In the genomic region with DNA sequence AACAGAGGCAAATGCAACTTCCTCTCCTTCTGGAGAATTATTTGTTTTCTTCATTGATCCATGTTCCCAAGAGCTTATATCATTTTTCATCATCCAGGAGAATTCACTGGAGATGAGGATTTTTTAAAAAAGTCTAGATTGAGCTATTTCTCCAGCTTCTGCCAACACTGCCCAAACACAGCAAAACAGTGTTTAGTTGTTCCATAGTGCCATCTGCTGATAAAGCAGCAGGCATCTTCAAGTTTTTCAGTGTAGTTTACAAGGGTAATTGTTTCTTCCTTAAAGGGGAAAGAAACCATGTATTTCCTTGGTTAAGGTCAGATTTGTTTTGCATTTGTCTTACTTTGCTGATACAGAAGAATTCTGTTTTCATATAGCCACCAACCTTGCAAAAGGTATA, we compare ENCODE assay signal across 14 mouse cellular contexts. TPM values are rescaled to one million over a fixed set of nuclear protein-coding genes. Genes with fewer than 3 reads are reported as not detected.
DNase-seq lines count a peak whose midpoint lies in the region; ATAC-seq lines count a peak whose summit lies in the region.
"Had no signal": no experiment of that assay in that cellular context is flagged by ENCODE, and none has a peak within 500 bp of the region (broad histone marks: within the 10 kb centered on the region; RNA-seq: fewer than 3 reads in every experiment).

No protein-coding gene starts in this region.

- peak; percentile 44 for DNase-seq in forebrain, embryonic 14.5 days (ENCODE audit: low spot score)
- peak; percentile 12 for DNase-seq in left cerebral cortex, adult 11 months (ENCODE audit: low spot score)
- DNase-seq in left cerebral cortex, adult 8-10 months (ENCODE audit: low spot score in 2 of 2), result no peak
- DNase-seq in 3T3-L1 (ENCODE audit: low read depth, low spot score) (peak; percentile 46), MN1 (ENCODE audit: low spot score) (peak; percentile 8)
- DNase-seq: gastrocnemius, postnatal 36 days; heart, postnatal 36 days had no signal

- H3K4me2 ChIP-seq in forebrain, embryonic 14.5 days (ENCODE audit: low read length), result no peak overlapping the region
- H3K4me2 ChIP-seq in forebrain, embryonic 16.5 days (ENCODE audit: low read length), result no peak overlapping the region
- H3K4me2 ChIP-seq in hindbrain, embryonic 16.5 days (ENCODE audit: low read length), result no peak overlapping the region
- H3K4me2 ChIP-seq: heart, embryonic 12.5 days; neural tube, embryonic 15.5 days had no signal

- ATAC-seq in forebrain, embryonic 14.5 days, result no peak
- no peak for ATAC-seq in forebrain, embryonic 16.5 days
- no peak for ATAC-seq in monocyte, adult 5-6 weeks (replicated peaks; ENCODE audit: insufficient number of reproducible peaks, low FRiP score, low TSS enrichment, poor library complexity, severe bottlenecking)
- ATAC-seq in hindbrain, embryonic 16.5 days, result no peak
- ATAC-seq: inflammation-experienced regulatory T-cells, adult 6 months had no signal

- H3K27ac ChIP-seq in forebrain, embryonic 14.5 days (ENCODE audit: low read depth, low read length), result no peak overlapping the region
- H3K27ac ChIP-seq in forebrain, embryonic 16.5 days (ENCODE audit: low read length), result no peak overlapping the region
- no peak overlapping the region for H3K27ac ChIP-seq in hindbrain, embryonic 16.5 days (ENCODE audit: low read depth, low read length)
- H3K27ac ChIP-seq: liver, embryonic 14.5 days; neural tube, embryonic 15.5 days had no signal

- H3K36me3 ChIP-seq in forebrain, embryonic 14.5 days (ENCODE audit: control insufficient read depth, insufficient read depth, low read length), result no peaks in the 10 kb centered on the region
- H3K36me3 ChIP-seq in forebrain, embryonic 16.5 days (ENCODE audit: control insufficient read depth, insufficient read depth), result no peaks in the 10 kb centered on the region
- no peaks in the 10 kb centered on the region for H3K36me3 ChIP-seq in hindbrain, embryonic 16.5 days (ENCODE audit: control insufficient read depth, insufficient read depth, low read length)
- H3K36me3 ChIP-seq: heart, embryonic 12.5 days; neural tube, embryonic 15.5 days had no signal

- H3K4me1 ChIP-seq in forebrain, embryonic 14.5 days (ENCODE audit: control insufficient read depth, insufficient read depth, low read length), result no peaks in the 10 kb centered on the region
- no peaks in the 10 kb centered on the region for H3K4me1 ChIP-seq in forebrain, embryonic 16.5 days (replicated peaks; ENCODE audit: control insufficient read depth, insufficient read depth, low read length)
- no peaks in the 10 kb centered on the region for H3K4me1 ChIP-seq in hindbrain, embryonic 16.5 days (ENCODE audit: control insufficient read depth, insufficient read depth, low read depth, low read length)
- H3K4me1 ChIP-seq: heart, embryonic 12.5 days; neural tube, embryonic 15.5 days had no signal

- no peak overlapping the region for H3K9ac ChIP-seq in forebrain, embryonic 14.5 days (ENCODE audit: low read length)
- no peak overlapping the region for H3K9ac ChIP-seq in forebrain, embryonic 16.5 days (replicated peaks; ENCODE audit: low read depth, low read length)
- no peak overlapping the region for H3K9ac ChIP-seq in hindbrain, embryonic 16.5 days (ENCODE audit: low read depth, low read length)
- H3K9ac ChIP-seq: heart, embryonic 12.5 days; liver, embryonic 14.5 days; neural tube, embryonic 15.5 days had no signal

- no peaks in the 10 kb centered on the region for H3K9me3 ChIP-seq in forebrain, embryonic 14.5 days (replicated peaks; ENCODE audit: control insufficient read depth, low read length)
- no peaks in the 10 kb centered on the region for H3K9me3 ChIP-seq in forebrain, embryonic 16.5 days (ENCODE audit: control insufficient read depth, low read length)
- no peaks in the 10 kb centered on the region for H3K9me3 ChIP-seq in hindbrain, embryonic 16.5 days (ENCODE audit: control insufficient read depth, low read length)
- H3K9me3 ChIP-seq: heart, embryonic 12.5 days; neural tube, embryonic 15.5 days had no signal

- H3K27me3 ChIP-seq in forebrain, embryonic 14.5 days (replicated peaks; ENCODE audit: control insufficient read depth, insufficient read depth, low read length), result no peaks in the 10 kb centered on the region
- H3K27me3 ChIP-seq in forebrain, embryonic 16.5 days (replicated peaks; ENCODE audit: control insufficient read depth, insufficient read depth, low read length), result 0 out of 2 replicates have a peak, but pooled peaks cover 2% of the 10 kb centered on the region
- H3K27me3 ChIP-seq in hindbrain, embryonic 16.5 days (replicated peaks; ENCODE audit: control insufficient read depth, insufficient read depth, low read length), result 0 out of 2 replicates have a peak, but pooled peaks cover 2% of the 10 kb centered on the region
- H3K27me3 ChIP-seq: heart, embryonic 12.5 days had no signal

- H3K4me3 ChIP-seq in forebrain, embryonic 14.5 days (ENCODE audit: low read depth, low read length), result no peak overlapping the region
- no peak overlapping the region for H3K4me3 ChIP-seq in forebrain, embryonic 16.5 days (replicated peaks; ENCODE audit: low read length)
- no peak overlapping the region for H3K4me3 ChIP-seq in hindbrain, embryonic 16.5 days (ENCODE audit: low read length)
- H3K4me3 ChIP-seq: heart, embryonic 12.5 days; neural tube, embryonic 15.5 days had no signal

RNA-seq across cellular contexts. Expression of a gene that starts 35.7 kb away (rescaled TPM):
- polyA plus RNA-seq in forebrain, embryonic 14.5 days (2014; fragmentation: Nextera tagmentation; extraction: Ambion mirVana), result 5.5 and 8.9 TPM in 2 replicates
- polyA plus RNA-seq in forebrain, embryonic 16.5 days (2015; fragmentation: Nextera tagmentation; extraction: Ambion mirVana), result 7.4 and 8.6 TPM in 2 replicates
- 100 to 1,000 TPM; 136 to 177 (median 147) TPM for total RNA-seq in left cerebral cortex, adult 8-10 months (2022)
- total RNA-seq in monocyte, adult 5-6 weeks (2017), result 1.1 to 1.4 TPM in 2 of 3 replicates, not detected in the other
- polyA plus RNA-seq in hindbrain, embryonic 16.5 days (2015; fragmentation: Nextera tagmentation; extraction: Ambion mirVana), result 4.4 and 4.9 TPM in 2 replicates

Comparison
In these comparisons a context has a peak if more than half of its experiments do, and no peak if none do; other contexts are left out.
1. DNase-seq: peak in forebrain, embryonic 14.5 days (single experiment), left cerebral cortex, adult 11 months (single experiment), 3T3-L1 (single experiment) and MN1 (single experiment); none in left cerebral cortex, adult 8-10 months (0 of 2).